In genomic region chrX:99808375-99808774, GRCm38 (mm10) we compare ENCODE assay signal across 9 mouse cellular contexts. TPM values are rescaled to one million over a fixed set of nuclear protein-coding genes. Genes with fewer than 3 reads are reported as not detected.
A peak's percentile ranks its signal among the peaks of the same experiment; 100 is the strongest.
DNase-seq lines count a peak whose midpoint lies in the region; ATAC-seq and TF ChIP-seq lines count a peak whose summit lies in the region.
"Had no signal": no experiment of that assay in that cellular context is flagged by ENCODE, and none has a peak within 500 bp of the region (broad histone marks: within the 10 kb centered on the region; RNA-seq: fewer than 3 reads in every experiment).

No protein-coding gene starts in this region.

- H3K9me3 ChIP-seq in heart, postnatal 0 days (replicated peaks; ENCODE audit: control insufficient read depth, low read length) = no peaks in the 10 kb centered on the region
- H3K9me3 ChIP-seq in neural tube, embryonic 14.5 days (ENCODE audit: control insufficient read depth, low read length) = no peaks in the 10 kb centered on the region
- no peaks in the 10 kb centered on the region for H3K9me3 ChIP-seq in intestine, embryonic 16.5 days (ENCODE audit: control insufficient read depth, low read length)

- no peak overlapping the region for H3K4me2 ChIP-seq in heart, postnatal 0 days (ENCODE audit: low read depth, low read length)
- no peak overlapping the region for H3K4me2 ChIP-seq in neural tube, embryonic 14.5 days (ENCODE audit: low read depth, low read length)
- no peak overlapping the region for H3K4me2 ChIP-seq in intestine, embryonic 16.5 days (ENCODE audit: low read depth, low read length)

- no peak overlapping the region for H3K4me3 ChIP-seq in heart, postnatal 0 days (ENCODE audit: low read depth, low read length)
- H3K4me3 ChIP-seq in neural tube, embryonic 14.5 days (ENCODE audit: low read depth, low read length) = no peak overlapping the region
- H3K4me3 ChIP-seq in intestine, embryonic 16.5 days (ENCODE audit: low read length) = no peak overlapping the region

- no peak for DNase-seq in heart, postnatal 0 days (ENCODE audit: low spot score)
- DNase-seq in heart, adult 11 months = no peak
- DNase-seq in neural tube, embryonic 10.5 days (ENCODE audit: extremely low spot score, low spot score) = no peak
- peak; percentile 43 to 68 for DNase-seq in cerebellum, postnatal 25 days
- peak; percentile 3 for DNase-seq in lung, postnatal 10 days

- no peak for TF ChIP-seq EP300 in heart, postnatal 0 days (IDR thresholded peaks at IDR 0.05; ENCODE audit: low read depth)

- H3K4me1 ChIP-seq in heart, postnatal 0 days (ENCODE audit: control insufficient read depth, insufficient read depth) = no peaks in the 10 kb centered on the region
- H3K4me1 ChIP-seq in neural tube, embryonic 14.5 days (ENCODE audit: control insufficient read depth, insufficient read depth, low read length) = no peaks in the 10 kb centered on the region
- H3K4me1 ChIP-seq in intestine, embryonic 16.5 days (ENCODE audit: control insufficient read depth, insufficient read depth, low read length) = no peaks in the 10 kb centered on the region

- no peaks in the 10 kb centered on the region for H3K36me3 ChIP-seq in heart, postnatal 0 days (replicated peaks; ENCODE audit: control insufficient read depth, insufficient read depth, low read length)
- H3K36me3 ChIP-seq in neural tube, embryonic 14.5 days (ENCODE audit: control insufficient read depth, insufficient read depth, low read length) = no peaks in the 10 kb centered on the region
- no peaks in the 10 kb centered on the region for H3K36me3 ChIP-seq in intestine, embryonic 16.5 days (ENCODE audit: control insufficient read depth, insufficient read depth, low read length)

- WGBS in heart, postnatal 0 days = 30% methylated on average over 1 of the region's 1 CpGs
- 55% methylated on average over 1 of the region's 1 CpGs for WGBS in neural tube, embryonic 14.5 days
- WGBS in intestine, embryonic 16.5 days = 35% methylated on average over 1 of the region's 1 CpGs

- no peak overlapping the region for H3K27ac ChIP-seq in heart, postnatal 0 days (ENCODE audit: low read depth)
- H3K27ac ChIP-seq in neural tube, embryonic 14.5 days (ENCODE audit: low read depth, low read length) = no peak overlapping the region
- H3K27ac ChIP-seq in intestine, embryonic 16.5 days (ENCODE audit: low read length) = no peak overlapping the region

- ATAC-seq in heart, postnatal 0 days (ENCODE audit: insufficient read depth, low read depth) = no peak
- ATAC-seq in neural tube, embryonic 14.5 days (ENCODE audit: low read depth) = peak; percentile 69
- ATAC-seq in activated CD4-positive, CD25-positive, alpha-beta regulatory T cell, adult 4 months = no peak
- ATAC-seq in intestine, embryonic 16.5 days = no peak

- H3K9ac ChIP-seq in heart, postnatal 0 days (replicated peaks; ENCODE audit: low read depth, low read length) = no peak overlapping the region
- no peak overlapping the region for H3K9ac ChIP-seq in neural tube, embryonic 14.5 days (replicated peaks; ENCODE audit: low read depth, low read length)
- H3K9ac ChIP-seq in intestine, embryonic 16.5 days (ENCODE audit: low read depth, low read length) = no peak overlapping the region

- no peaks in the 10 kb centered on the region for H3K27me3 ChIP-seq in heart, postnatal 0 days (ENCODE audit: control insufficient read depth, insufficient read depth, low read length)
- H3K27me3 ChIP-seq in neural tube, embryonic 14.5 days (ENCODE audit: control insufficient read depth, insufficient read depth, low read length) = no peaks in the 10 kb centered on the region
- no peaks in the 10 kb centered on the region; the same call in 1 of the 2 replicates for H3K27me3 ChIP-seq in intestine, embryonic 16.5 days (replicated peaks; ENCODE audit: control insufficient read depth, insufficient read depth, low read length)

- peak; percentile 41; the same call in 1 of the 2 replicates for TF ChIP-seq CTCF in heart, postnatal 0 days (IDR thresholded peaks at IDR 0.05; ENCODE audit: low read depth)

RNA-seq across cellular contexts. Expression of gene Tmem28, which starts 12.4 kb away (rescaled TPM):
- total RNA-seq in heart, postnatal 0 days (2014; rRNA removed; ENCODE audit: low replicate concordance) = not detected in 2 replicates
- polyA plus RNA-seq in heart, postnatal 0 days (2015; fragmentation: Nextera tagmentation; extraction: Ambion mirVana) = not detected in 2 replicates
- polyA plus RNA-seq in neural tube, embryonic 14.5 days (2014; fragmentation: Nextera tagmentation; extraction: Ambion mirVana) = 2.0 and 2.3 TPM in 2 replicates
- polyA plus RNA-seq in activated CD4-positive, CD25-positive, alpha-beta regulatory T cell, adult 4 months (2017; shearing (Covaris generic)) = not detected
- polyA plus RNA-seq in intestine, embryonic 16.5 days (2015; fragmentation: Nextera tagmentation; extraction: Ambion mirVana) = 0.06 and 0.07 TPM in 2 replicates
- polyA plus RNA-seq: lung, embryonic 16.5 days had no signal

Comparison
In these comparisons a context has a peak if more than half of its experiments do, and no peak if none do; other contexts are left out.
1. DNase-seq: peak in cerebellum, postnatal 25 days (2 of 2) and lung, postnatal 10 days (single experiment); none in heart, postnatal 0 days (single experiment), heart, adult 11 months (single experiment) and neural tube, embryonic 10.5 days (single experiment).